Mouse (Mus musculus) induced T-regulatory cell, adult 2 months (primary cell): ENCODE data around the gene 4930415L06Rik.

Experiments
- DNase-seq: peaks from one replicate; pipeline ENCODE4 v3.0.0-alpha.2; 2012; ENCODE audit warnings: low read depth

The 4930415L06Rik gene

DNA sequence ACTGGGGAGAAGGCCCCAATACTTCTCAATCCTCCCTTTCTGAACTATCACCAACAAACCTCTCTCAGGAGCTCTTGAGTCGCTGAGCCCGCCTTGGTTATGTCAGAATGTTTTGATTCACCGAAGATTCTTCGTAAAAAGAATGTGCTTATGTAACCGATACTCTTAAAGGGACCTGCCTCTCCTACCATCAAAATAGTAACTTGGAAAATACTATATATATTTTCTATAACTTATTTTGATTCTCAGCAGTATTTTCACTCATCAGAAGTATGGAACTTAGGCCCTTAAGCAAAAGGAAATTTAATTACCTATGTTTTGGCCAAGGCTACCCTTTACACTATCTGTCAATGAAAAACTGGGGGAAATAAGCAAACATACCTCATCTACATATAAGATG, at the start of gene 4930415L06Rik:
TSS of gene 4930415L06Rik (minus strand) at position 101 of the 400 bp plus-strand sequence.
- DNase-seq: no peak

DNA sequence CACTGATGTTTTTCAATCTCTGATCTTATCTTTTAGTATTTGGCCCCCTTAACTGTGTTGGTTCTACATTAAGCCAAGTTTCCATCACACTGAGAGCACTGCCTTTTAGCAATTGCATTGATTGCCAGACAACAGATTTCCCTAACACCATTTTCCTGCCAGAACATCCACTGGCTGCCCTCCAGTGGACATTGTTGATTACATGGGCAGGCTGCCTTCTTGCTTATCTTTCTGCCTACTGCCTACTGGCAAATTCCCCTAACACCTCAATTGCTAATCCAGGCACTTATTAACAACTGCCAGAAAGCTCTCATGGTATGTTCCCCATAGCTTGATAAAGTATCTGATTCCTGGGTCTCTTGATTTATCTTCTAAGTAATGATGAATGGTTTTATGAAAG, 46.0 kb upstream of the 4930415L06Rik start:
- DNase-seq: no peak

GRCm38 (mm10) chrX:89904871-89905270, 27.8 kb downstream of the 4930415L06Rik start:
- DNase-seq: no peak
